Mouse (Mus musculus): ENCODE results near the gene Islr. TPM values are rescaled to one million over a fixed set of nuclear protein-coding genes. Genes with fewer than 3 reads are reported as not detected.

Gene Islr
- polyA plus RNA-seq, 1 experiment, result 67.1 TPM

DNA sequence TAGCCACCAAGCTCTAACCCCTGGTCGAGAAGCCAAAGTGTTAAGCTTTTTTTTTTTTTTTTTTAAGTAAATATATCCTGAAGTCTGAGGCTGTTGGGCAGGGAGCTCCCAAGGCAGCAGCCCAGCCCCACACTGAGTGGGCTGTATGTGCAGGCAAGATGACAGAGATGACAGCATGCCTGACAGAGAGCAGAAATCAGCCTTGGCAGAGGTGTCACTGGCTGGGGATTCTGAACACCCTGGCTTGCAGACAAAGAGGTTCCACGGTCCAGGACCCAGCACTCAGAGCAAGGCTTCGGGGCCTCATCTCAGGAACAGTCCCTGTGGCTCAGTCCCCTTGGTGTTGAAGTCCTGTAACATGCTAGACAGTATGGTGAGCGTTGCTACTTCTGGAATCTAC is 44.3 kb downstream of the Islr start:
- TF ChIP-seq POLR2A (IDR thresholded peaks at IDR 0.05; ENCODE audit: borderline replicate concordance, extremely low read depth, insufficient read depth, insufficient read length, poor library complexity, severe bottlenecking) (no peak), CTCF (IDR thresholded peaks at IDR 0.05; ENCODE audit: borderline replicate concordance, extremely low read depth, insufficient read depth, insufficient read length) (no peak)
- peak; percentile 37 for DNase-seq (ENCODE audit: low read depth)

DNA sequence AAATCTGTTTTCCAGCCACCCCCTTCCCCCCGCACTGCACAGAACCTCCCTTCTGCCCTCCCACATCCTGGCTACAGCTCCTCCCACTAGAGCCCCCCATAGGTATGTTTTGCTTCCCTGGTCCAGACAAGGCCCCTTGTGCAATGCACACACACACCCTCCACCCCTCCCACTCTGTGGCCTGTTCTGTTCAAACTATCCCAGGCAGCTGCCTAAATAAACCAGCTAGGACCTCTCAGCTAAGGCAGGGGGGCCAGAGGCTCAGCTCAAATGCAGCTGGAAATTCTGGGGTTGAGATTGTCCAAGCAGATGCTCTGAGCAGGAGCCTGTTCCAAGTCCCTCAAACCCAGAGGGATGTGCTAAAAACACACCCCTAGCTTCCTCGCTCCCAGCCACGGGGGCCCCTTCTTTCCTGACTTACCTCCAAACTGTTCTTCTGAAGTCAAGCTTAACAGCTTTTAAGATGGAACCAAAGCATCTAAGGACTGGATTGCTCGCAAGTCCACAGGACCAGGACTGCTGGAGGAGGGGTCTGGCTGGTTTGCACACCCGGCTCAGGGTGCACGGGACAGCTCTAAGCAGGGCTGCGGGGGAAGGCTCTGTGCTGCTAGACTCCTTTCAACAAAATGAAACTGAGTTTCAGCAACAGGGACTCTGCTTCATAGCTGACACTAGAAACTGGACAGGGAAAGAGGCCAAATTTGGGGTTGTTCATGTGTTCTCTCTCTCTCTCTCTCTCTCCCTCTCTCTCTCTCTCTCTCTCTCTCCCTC is 45.4 kb downstream of the Islr start:
- DNase-seq (ENCODE audit: low read depth), result peak; percentile 56
- TF ChIP-seq POLR2A (IDR thresholded peaks at IDR 0.05; ENCODE audit: borderline replicate concordance, extremely low read depth, insufficient read depth, insufficient read length, poor library complexity, severe bottlenecking) (no peak), CTCF (IDR thresholded peaks at IDR 0.05; ENCODE audit: borderline replicate concordance, extremely low read depth, insufficient read depth, insufficient read length) (no peak)

DNA sequence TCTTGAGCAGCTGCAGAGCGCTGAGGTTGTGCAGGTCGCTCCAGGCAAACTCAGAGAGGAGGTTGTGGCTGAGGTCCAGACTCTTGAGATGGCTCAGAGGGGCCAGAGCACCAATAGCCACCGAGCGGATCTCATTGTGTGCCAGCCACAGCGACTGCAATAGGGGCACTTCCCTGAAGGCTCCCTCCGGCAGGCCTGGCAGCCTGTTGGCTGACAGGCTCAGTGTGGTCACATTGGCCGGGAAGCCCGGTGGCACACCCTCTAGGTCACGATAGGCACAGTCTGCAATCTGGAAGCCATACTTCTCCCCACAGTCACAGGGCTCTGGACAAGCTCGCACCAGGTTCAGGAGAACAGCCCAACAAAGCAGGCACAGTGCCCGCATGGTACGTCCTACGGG is 46.3 kb downstream of the Islr start:
- TF ChIP-seq POLR2A (IDR thresholded peaks at IDR 0.05; ENCODE audit: borderline replicate concordance, extremely low read depth, insufficient read depth, insufficient read length, poor library complexity, severe bottlenecking), result no peak
- DNase-seq (ENCODE audit: low read depth), result peak; percentile 33

DNA sequence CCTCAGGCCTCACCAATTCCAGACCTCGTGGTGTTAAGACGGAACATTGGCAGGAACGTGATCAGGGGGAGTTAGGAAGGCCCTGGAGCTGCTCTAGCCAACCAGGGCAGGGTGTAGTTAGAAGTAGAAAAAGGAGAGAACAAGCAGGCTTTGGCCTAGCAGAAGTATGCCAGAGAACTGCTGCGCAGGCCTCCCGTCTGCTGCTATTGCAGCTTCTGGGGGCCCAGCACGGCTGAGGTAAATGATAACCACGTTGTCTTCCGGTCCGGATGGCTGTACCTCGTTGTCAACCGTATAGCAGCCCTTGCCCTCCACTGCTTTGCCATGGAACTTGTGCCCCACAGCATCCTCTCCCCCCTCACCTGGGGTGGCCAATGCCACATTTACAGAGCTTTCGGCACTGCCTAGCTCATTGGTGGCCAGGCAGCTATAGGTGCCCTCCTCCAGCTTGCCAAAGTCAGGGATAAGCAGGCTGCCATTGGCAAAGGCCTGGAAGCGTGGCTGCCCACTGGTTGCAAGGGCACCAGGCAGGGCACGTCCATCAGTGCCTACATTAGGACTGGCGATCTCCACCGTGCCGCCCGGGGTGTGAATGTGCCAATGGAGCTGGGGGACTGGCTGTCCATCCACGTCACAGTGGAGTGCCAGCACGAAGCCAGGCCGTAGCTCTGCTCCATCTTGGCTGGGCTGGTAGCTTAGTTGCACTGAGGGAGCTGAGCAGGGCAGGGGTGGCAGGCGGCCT is 47.1 kb downstream of the Islr start:
- DNase-seq (ENCODE audit: low read depth), result no peak
- TF ChIP-seq POLR2A (IDR thresholded peaks at IDR 0.05; ENCODE audit: borderline replicate concordance, extremely low read depth, insufficient read depth, insufficient read length, poor library complexity, severe bottlenecking) (no peak), CTCF (IDR thresholded peaks at IDR 0.05; ENCODE audit: borderline replicate concordance, extremely low read depth, insufficient read depth, insufficient read length) (no peak)

DNA sequence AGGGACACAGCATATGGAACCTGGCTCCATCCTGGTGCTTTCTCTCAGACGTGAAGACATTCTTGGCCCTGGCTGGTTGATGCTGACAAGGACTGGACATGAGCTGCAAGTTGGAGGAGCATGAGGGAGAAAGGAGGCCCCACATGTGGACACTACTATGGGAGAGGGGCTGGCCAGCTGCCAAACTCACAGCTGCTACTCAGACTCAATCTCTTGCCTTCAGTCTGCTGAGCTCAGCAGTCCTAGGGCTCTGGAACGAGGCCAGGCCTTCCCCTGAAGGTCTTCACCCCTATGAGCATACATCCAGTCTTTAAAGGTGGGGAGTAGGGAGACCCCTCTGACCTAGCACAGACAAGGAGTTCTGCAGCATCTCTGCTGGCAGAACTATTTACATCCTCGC is 48.7 kb downstream of the Islr start:
- DNase-seq (ENCODE audit: low read depth), result peak; percentile 86
- TF ChIP-seq POLR2A (IDR thresholded peaks at IDR 0.05; ENCODE audit: borderline replicate concordance, extremely low read depth, insufficient read depth, insufficient read length, poor library complexity, severe bottlenecking), result no peak
- no peak for TF ChIP-seq CTCF (IDR thresholded peaks at IDR 0.05; ENCODE audit: borderline replicate concordance, extremely low read depth, insufficient read depth, insufficient read length)

DNA sequence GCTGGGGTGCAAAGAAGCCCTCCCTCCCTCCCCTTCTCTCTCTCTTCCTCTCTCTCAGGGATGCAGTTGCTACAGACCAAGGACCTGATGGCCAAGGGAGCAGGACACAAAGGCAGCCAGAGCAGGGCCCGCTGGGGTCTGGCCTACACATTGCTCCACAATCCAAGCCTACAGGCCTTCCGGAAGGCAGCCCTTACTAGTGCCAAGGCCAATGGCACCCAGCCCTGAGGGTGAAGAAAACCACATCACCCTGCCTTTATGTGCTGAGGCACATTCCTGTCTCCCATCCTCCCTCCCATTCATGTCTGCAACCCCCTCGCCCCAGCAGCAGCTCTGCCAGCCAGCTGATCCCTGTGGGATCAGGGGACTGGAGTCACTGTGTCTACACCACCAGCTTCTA is 51.0 kb downstream of the Islr start:
- no peak for DNase-seq (ENCODE audit: low read depth)
- no peak for TF ChIP-seq CTCF (IDR thresholded peaks at IDR 0.05; ENCODE audit: borderline replicate concordance, extremely low read depth, insufficient read depth, insufficient read length)
- no peak for TF ChIP-seq POLR2A (IDR thresholded peaks at IDR 0.05; ENCODE audit: borderline replicate concordance, extremely low read depth, insufficient read depth, insufficient read length, poor library complexity, severe bottlenecking)

DNA sequence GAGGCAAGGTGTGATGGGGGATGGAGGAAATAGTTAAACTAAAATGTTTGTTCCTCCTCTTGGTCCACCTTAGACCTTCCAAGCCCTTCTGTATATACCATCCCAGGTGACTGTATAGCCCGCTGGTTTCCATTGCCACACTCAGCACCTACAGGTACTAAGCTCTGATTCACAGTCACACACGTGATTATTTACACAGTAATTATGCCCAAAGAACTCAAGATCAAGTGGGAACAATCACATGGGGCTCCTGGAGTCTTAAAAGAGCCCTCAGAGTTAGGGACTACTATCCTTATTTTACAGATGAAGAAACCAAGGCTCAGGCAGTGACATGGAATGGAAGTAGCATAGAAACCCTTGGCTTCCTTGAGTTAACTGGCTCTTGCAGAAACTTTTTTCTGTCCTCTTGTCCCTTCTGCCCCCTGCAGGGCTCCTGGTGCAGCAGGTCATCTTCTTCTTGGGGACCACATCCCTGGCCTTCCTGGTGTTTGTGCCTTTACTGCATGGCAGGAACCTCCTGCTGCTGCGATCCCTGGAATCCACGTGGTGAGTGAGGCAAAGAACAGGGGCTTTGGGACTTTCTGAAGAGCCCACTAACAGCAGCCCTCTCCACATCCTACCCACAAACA is 53.3 kb downstream of the Islr start:
- TF ChIP-seq CTCF (IDR thresholded peaks at IDR 0.05; ENCODE audit: borderline replicate concordance, extremely low read depth, insufficient read depth, insufficient read length) (no peak), POLR2A (IDR thresholded peaks at IDR 0.05; ENCODE audit: borderline replicate concordance, extremely low read depth, insufficient read depth, insufficient read length, poor library complexity, severe bottlenecking) (no peak)
- DNase-seq (ENCODE audit: low read depth), result no peak

DNA sequence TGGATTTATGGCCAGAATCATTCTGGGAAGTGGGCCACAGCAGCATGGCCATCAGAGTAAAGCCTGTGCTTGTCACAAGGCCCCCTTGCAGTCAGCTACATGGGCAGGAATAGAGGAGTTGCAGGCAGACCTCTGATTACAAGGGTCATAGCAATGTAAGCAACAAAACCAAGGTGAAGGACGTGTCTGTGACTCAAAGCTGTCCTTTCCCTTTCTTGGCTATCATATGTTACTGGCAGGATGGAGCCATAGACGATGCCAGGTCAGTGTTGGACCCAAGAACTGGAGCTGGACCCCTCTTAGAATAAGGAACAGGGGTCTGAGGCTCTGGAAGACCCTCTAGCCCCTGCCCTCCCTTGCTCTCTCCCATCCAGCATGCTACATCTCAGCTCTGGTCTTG is 55.3 kb downstream of the Islr start:
- DNase-seq (ENCODE audit: low read depth), result no peak
- no peak for TF ChIP-seq CTCF (IDR thresholded peaks at IDR 0.05; ENCODE audit: borderline replicate concordance, extremely low read depth, insufficient read depth, insufficient read length)
- no peak for TF ChIP-seq POLR2A (IDR thresholded peaks at IDR 0.05; ENCODE audit: borderline replicate concordance, extremely low read depth, insufficient read depth, insufficient read length, poor library complexity, severe bottlenecking)

DNA sequence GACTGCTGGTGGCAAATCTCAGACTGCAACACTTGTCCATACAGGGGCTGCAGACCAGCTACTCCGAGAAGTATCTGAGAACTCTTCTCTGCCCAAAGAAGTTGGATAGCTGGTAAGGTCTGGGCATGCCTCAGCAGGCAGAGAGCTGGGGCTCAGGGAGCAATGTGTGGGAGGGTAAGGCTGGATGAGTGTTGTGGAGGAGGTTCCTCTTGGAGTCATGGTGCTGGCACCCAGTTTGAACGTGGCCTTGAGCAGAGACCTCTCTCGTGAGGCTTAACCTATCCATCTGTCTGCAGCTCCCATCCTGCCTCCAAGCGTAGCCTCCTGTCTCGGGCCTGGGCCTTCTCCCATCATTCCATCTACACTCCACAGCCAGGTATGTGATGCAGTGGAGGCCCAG is 58.7 kb downstream of the Islr start:
- TF ChIP-seq POLR2A (IDR thresholded peaks at IDR 0.05; ENCODE audit: borderline replicate concordance, extremely low read depth, insufficient read depth, insufficient read length, poor library complexity, severe bottlenecking) (no peak), CTCF (IDR thresholded peaks at IDR 0.05; ENCODE audit: borderline replicate concordance, extremely low read depth, insufficient read depth, insufficient read length) (no peak)

DNA sequence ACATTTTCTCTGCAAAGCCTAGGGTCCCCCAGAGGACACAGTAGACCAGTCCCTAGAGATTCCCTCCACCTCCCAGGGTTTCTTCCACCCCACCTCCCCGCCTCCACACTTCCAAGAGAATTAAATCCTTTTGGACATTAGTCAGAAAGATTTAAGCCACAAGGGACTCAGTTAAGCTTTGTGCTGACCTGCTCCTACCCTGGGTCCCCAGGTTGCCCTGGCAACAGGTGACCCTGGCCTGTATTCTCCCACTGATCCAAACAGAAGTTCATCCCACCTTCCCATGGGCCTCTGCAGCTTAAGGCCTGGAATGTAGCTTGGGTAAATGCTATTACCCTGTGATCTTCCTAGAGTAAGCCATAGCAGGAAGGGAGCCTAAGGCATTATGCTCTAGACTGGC is 59.4 kb downstream of the Islr start:
- DNase-seq (ENCODE audit: low read depth), result peak; percentile 28
- TF ChIP-seq POLR2A (IDR thresholded peaks at IDR 0.05; ENCODE audit: borderline replicate concordance, extremely low read depth, insufficient read depth, insufficient read length, poor library complexity, severe bottlenecking), result no peak
- TF ChIP-seq CTCF (IDR thresholded peaks at IDR 0.05; ENCODE audit: borderline replicate concordance, extremely low read depth, insufficient read depth, insufficient read length), result no peak

More for the DNA sequence above, 58.7 kb downstream of the Islr start:
- DNase-seq (ENCODE audit: low read depth), result no peak

DNA sequence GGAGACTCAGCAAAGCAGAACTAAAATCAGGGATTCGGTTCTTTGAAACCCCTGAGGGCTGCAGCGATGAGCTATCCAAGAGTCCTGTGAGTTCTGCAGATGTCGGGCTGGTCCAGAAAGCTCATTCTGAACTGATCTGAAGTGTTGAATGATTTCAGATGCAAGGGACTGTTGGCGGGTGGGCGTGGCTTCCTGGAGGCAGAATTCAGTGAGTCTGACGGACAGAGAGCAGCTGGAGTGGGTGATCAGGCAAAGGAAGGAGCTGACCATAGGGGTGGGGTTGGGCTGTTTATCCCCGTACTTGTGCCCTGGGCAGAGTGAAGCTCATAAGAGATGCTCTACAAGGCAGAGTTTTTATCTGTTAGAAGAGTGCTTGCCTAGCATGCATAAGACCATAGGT is 60.7 kb downstream of the Islr start:
- TF ChIP-seq CTCF (IDR thresholded peaks at IDR 0.05; ENCODE audit: borderline replicate concordance, extremely low read depth, insufficient read depth, insufficient read length), result no peak
- no peak for TF ChIP-seq POLR2A (IDR thresholded peaks at IDR 0.05; ENCODE audit: borderline replicate concordance, extremely low read depth, insufficient read depth, insufficient read length, poor library complexity, severe bottlenecking)
- DNase-seq (ENCODE audit: low read depth), result peak; percentile 34

Data from brain, embryonic 14.5 days (tissue).